Mouse (Mus musculus): ENCODE results near the gene Ucp1. TPM values are rescaled to one million over a fixed set of nuclear protein-coding genes. Genes with fewer than 3 reads are reported as not detected.

Gene Ucp1
- not detected in 2 replicates for polyA plus RNA-seq (2021; fragmentation: Nextera tagmentation)
- long read RNA-seq, experiment 1: 0 reads
- long read RNA-seq, experiment 2: 0 reads

GRCm38 (mm10) chr8:83290176-83290575, at the start of gene Ucp1:
TSS of gene Ucp1 (plus strand) at chr8:83290352.

GRCm38 (mm10) chr8:83331899-83332697, 41.9 kb downstream of the Ucp1 start, which contains the start of gene Elmod2:
TSS of gene Elmod2 (minus strand) at chr8:83332486.

Other genes with a start within 250 kb of the Ucp1 start
- 5.7 and 7.3 TPM in 2 replicates for gene Tbc1d9, start 125.0 kb upstream of the Ucp1 start, polyA plus RNA-seq (2021; fragmentation: Nextera tagmentation)
- 4.5 and 9.0 TPM in 2 replicates for gene Gm10645, start 124.2 kb upstream of the Ucp1 start, polyA plus RNA-seq (2021; fragmentation: Nextera tagmentation)
- gene Elmod2, start 42.1 kb downstream of the Ucp1 start, polyA plus RNA-seq (2021; fragmentation: Nextera tagmentation): 4.2 and 4.3 TPM in 2 replicates
- gene Mgat4d, start 58.1 kb downstream of the Ucp1 start, polyA plus RNA-seq (2021; fragmentation: Nextera tagmentation): not detected in 2 replicates
- gene Clgn, start 99.5 kb downstream of the Ucp1 start, polyA plus RNA-seq (2021; fragmentation: Nextera tagmentation): 2.8 and 3.6 TPM in 2 replicates
- gene Scoc, start 168.0 kb downstream of the Ucp1 start, polyA plus RNA-seq (2021; fragmentation: Nextera tagmentation): 380 and 458 TPM in 2 replicates
- not detected in 2 replicates for gene Olfr370, start 245.4 kb downstream of the Ucp1 start, polyA plus RNA-seq (2021; fragmentation: Nextera tagmentation)

Data from left cerebral cortex, adult 6 months (tissue).